Mouse (Mus musculus) embryonic facial prominence, embryonic 14.5 days (tissue): ENCODE data around the gene Lix1l. TPM values are rescaled to one million over a fixed set of nuclear protein-coding genes. Genes with fewer than 3 reads are reported as not detected.
A peak's percentile ranks its signal among the peaks of the same experiment; 100 is the strongest.
"Not testable (repeated sequence)": the region's sequence is repeated elsewhere in the genome, so short reads cannot be mapped to it uniquely, and the experiment has no call there.

ENCODE experiments used
- ATAC-seq: fragments of 200-750 bp; cut with Nextera tagmentation; 2 replicates; pipeline ENCODE4 v1.8.0; 2017; ENCODE audit warnings: low read depth, moderate number of reproducible peaks, moderate TSS enrichment
- DNase-seq: peaks from one replicate; pipeline ENCODE4 v3.0.0-alpha.2; 2015; ENCODE audit warnings: low spot score
- H3K27ac ChIP-seq: fragments of 300-500 bp; sonication (generic); replicated peaks from 2 replicates; pipeline ENCODE4 v1.5.1; 2014; ENCODE audit warnings: low read depth, mild to moderate bottlenecking, low read length, moderate library complexity
- H3K27me3 ChIP-seq: fragments of 300-500 bp; sonication (generic); replicated peaks from 2 replicates; pipeline ENCODE4 v1.6.1; 2014; ENCODE audit warnings: low read length; ENCODE audit not compliant: control insufficient read depth, insufficient read depth
- H3K36me3 ChIP-seq: fragments of 300-500 bp; sonication (generic); 2 replicates; pipeline ENCODE4 v1.6.1; 2014; ENCODE audit warnings: low read length, mixed read lengths; ENCODE audit not compliant: control insufficient read depth, insufficient read depth
- H3K4me1 ChIP-seq: fragments of 300-500 bp; sonication (generic); 2 replicates; pipeline ENCODE4 v1.6.1; 2014; ENCODE audit warnings: antibody characterized with exemption, low read length; ENCODE audit not compliant: control insufficient read depth, insufficient read depth
- H3K4me2 ChIP-seq: fragments of 300-500 bp; sonication (generic); 2 replicates; pipeline ENCODE4 v1.6.1; 2014; ENCODE audit warnings: low read depth, mild to moderate bottlenecking, low read length, moderate library complexity, mixed read lengths
- H3K4me3 ChIP-seq: fragments of 300-500 bp; sonication (generic); 2 replicates; pipeline ENCODE4 v1.5.1; 2014; ENCODE audit warnings: low read depth, mild to moderate bottlenecking, low read length
- H3K9ac ChIP-seq: fragments of 300-500 bp; sonication (generic); 2 replicates; pipeline ENCODE4 v1.6.1; 2014; ENCODE audit warnings: low read depth, mild to moderate bottlenecking, low read length, moderate library complexity, mixed read lengths
- H3K9me3 ChIP-seq: fragments of 300-500 bp; sonication (generic); 2 replicates; pipeline ENCODE4 v1.6.1; 2016; ENCODE audit warnings: low read length; ENCODE audit not compliant: control insufficient read depth
- WGBS: fragments of 180-500 bp; shearing (Covaris S2); extraction: QIAGEN DNeasy Blood & Tissue Kit; methylation state at CpG from one replicate; pipeline ENCODE4 v1.1.7; 2014; 5-methylcytosine and 5-hydroxymethylcytosine counted together
- polyA plus RNA-seq: library from polyadenylated mRNA; unstranded; fragments of >200 nt; fragmentation: Nextera tagmentation; extraction: Ambion mirVana; gene quantifications from 2 replicates; pipeline ENCODE4 v1.2.1, GENCODE M21; 2014

Gene Lix1l
- polyA plus RNA-seq, 1 experiment from 2014 or later: 10.1 TPM

- ATAC-seq: no peak
- peaks cover 7% of the 10 kb centered on the region for H3K27me3 ChIP-seq
- H3K27ac ChIP-seq: no peak overlapping the region
- no peak for DNase-seq
- peak overlapping the region; percentile 99 for H3K4me2 ChIP-seq
- H3K36me3 ChIP-seq: no peaks in the 10 kb centered on the region
- H3K4me1 ChIP-seq: peaks cover 32% of the 10 kb centered on the region
- no peaks in the 10 kb centered on the region for H3K9me3 ChIP-seq
- peak overlapping the region; percentile 74; the same call in 1 of the 2 replicates for H3K9ac ChIP-seq
- peak overlapping the region; percentile 58 for H3K4me3 ChIP-seq
- 59% methylated on average over 8 of the region's 8 CpGs for WGBS
Observed at GRCm38 (mm10) chr3:96599069-96599393, 1.9 kb upstream of the Lix1l start.

- Histone ChIP-seq H3K4me3 (no peak overlapping the region), H3K27me3 (peaks cover 7% of the 10 kb centered on the region), H3K36me3 (no peaks in the 10 kb centered on the region), H3K4me2 (0 out of 2 replicates have a peak overlapping the region, but pooled peaks have one; percentile 99), H3K9ac (no peak overlapping the region), H3K27ac (no peak overlapping the region), H3K4me1 (peaks cover 34% of the 10 kb centered on the region), H3K9me3 (no peaks in the 10 kb centered on the region)
- DNase-seq: no peak
- 64% methylated on average over 3 of the region's 3 CpGs for WGBS
- no peak for ATAC-seq
Observed at GRCm38 (mm10) chr3:96599411-96599810, 1.5 kb upstream of the Lix1l start.

DNA sequence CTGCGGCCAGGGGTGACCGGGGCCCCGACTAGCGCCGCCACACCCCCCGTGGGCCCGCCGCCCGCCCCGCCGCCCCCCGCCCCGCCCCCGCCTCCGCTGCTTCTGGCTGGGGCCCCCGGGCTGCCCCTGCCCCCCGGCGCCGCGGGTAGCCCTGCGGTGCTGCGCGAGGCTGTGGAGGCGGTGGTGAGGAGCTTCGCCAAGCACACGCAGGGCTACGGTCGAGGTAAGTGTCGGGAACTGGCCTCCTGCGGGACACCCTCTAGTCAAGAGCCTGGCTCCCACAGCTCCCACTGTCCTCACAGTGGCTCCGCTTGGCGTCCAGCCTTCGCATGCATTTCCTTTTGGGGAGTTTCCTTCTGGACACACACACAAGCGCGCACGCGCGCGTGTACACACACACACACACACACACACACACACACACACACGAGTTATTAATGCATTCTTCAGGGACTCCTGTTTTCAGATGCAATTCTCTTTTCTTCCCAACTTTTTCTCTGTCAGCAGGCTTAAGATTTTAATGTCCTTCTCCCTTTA lies 370 bp downstream of the Lix1l start:
- no peaks in the 10 kb centered on the region for H3K9me3 ChIP-seq
- WGBS: 1% methylated on average over 19 of the region's 40 CpGs
- ATAC-seq: peak; percentile 58
- peak overlapping the region; percentile 59 for H3K4me2 ChIP-seq
- no peaks in the 10 kb centered on the region for H3K36me3 ChIP-seq
- peak overlapping the region; percentile 76 for H3K4me3 ChIP-seq
- peak overlapping the region; percentile 97 for H3K27ac ChIP-seq
- no peaks in the 10 kb centered on the region; the same call in 1 of the 2 replicates for H3K27me3 ChIP-seq
- peaks cover 25% of the 10 kb centered on the region for H3K4me1 ChIP-seq
- DNase-seq: peak; percentile 91
- peak overlapping the region; percentile 89 for H3K9ac ChIP-seq

DNA sequence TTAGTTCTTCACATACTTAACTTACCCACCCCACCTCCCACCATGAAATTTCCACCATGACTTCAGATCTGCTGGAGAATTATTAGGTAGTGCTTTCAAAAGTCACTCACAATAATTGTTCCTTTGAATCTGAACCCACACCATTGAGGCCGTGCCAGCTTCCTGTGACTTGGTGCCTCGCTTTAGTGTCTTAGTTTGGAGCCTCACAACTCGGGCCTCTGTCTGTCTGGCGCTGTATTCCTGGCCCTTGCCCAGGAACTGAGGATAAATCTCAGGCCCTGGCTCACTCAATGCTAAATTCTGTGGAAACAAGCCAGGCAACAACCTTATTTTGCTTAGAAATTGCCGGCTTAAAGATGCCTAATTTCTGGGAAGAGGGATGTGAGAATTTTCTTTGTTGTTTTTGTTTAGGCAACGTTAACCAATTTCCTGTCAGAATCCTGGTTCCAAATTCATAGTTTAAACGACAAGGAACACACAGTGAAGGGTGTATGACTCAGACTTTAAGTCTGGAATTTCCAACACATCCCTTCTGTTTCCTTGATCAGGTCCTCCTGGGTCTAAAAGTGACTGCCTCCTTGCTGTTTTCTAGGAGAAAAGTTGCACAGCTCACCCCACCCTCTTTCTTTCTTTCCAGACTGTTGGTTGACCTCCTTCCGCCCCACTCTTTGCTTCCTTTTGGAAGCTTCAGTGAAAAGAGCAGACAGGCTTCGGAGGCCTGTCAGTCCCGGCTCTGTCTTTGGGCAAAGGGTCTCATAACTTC lies 1.2 kb downstream of the Lix1l start:
- no peaks in the 10 kb centered on the region; the same call in 1 of the 2 replicates for H3K27me3 ChIP-seq
- H3K27ac ChIP-seq: peak overlapping the region; percentile 97
- H3K4me2 ChIP-seq: peak overlapping the region; percentile 59
- WGBS: 22% methylated on average over 10 of the region's 10 CpGs
- DNase-seq (peak; percentile 49), ATAC-seq (no peak)
- peaks cover 17% of the 10 kb centered on the region for H3K4me1 ChIP-seq
- peak overlapping the region; percentile 89 for H3K9ac ChIP-seq
- H3K4me3 ChIP-seq: peak overlapping the region; percentile 76
- H3K9me3 ChIP-seq: no peaks in the 10 kb centered on the region
- no peaks in the 10 kb centered on the region for H3K36me3 ChIP-seq

DNA sequence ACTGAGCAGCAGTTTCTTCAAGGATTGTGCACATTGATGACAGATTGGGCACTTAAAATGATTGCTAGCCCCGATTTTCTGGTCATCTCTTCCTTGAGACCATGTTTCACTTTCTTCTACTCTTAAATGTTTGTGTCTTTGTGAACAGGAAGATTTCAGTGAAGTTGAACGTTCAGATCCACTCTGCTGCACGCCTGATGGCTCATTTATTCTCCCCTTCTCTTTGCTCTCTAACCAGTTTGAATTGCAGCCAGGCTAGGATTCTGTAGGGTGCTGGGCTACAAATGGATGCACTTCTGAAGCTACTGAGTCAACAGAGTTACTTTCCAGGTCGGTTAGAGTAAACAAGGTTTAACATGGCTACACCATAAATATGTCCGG lies 1.7 kb downstream of the Lix1l start:
- H3K4me2 ChIP-seq: peak overlapping the region; percentile 59
- peak overlapping the region; percentile 89 for H3K9ac ChIP-seq
- DNase-seq (no peak), ATAC-seq (no peak)
- peak overlapping the region; percentile 76 for H3K4me3 ChIP-seq
- WGBS: 31% methylated on average over 5 of the region's 5 CpGs
- H3K4me1 ChIP-seq: peaks cover 15% of the 10 kb centered on the region
- H3K9me3 ChIP-seq: no peaks in the 10 kb centered on the region
- H3K27ac ChIP-seq: peak overlapping the region; percentile 97
- H3K36me3 ChIP-seq: no peaks in the 10 kb centered on the region
- no peaks in the 10 kb centered on the region; the same call in 1 of the 2 replicates for H3K27me3 ChIP-seq

DNA sequence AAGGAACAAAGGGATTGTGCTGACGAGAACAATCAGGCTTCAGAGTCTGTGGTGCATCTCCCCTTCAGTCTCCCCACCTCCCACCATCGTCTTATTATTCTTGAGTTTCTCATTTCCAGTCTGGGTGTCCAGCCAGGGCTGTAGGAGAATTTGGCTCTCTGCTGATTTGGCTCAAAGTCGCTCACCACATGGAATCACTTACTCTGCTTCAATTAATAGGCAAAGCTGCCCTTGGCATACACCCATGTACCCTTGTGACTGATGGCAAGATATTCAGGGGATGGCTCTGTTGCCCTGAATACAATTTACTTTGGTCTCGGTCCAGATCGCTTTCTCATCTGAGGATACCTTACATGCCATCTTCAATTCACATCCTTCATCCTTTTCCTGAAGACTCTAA lies 2.4 kb downstream of the Lix1l start:
- H3K9ac ChIP-seq: peak overlapping the region; percentile 89; the same call in 1 of the 2 replicates
- H3K9me3 ChIP-seq: no peaks in the 10 kb centered on the region
- no peaks in the 10 kb centered on the region for H3K36me3 ChIP-seq
- DNase-seq: peak; percentile 80
- H3K4me3 ChIP-seq: peak overlapping the region; percentile 76
- peak overlapping the region; percentile 59 for H3K4me2 ChIP-seq
- peak overlapping the region; percentile 97 for H3K27ac ChIP-seq
- WGBS: 48% methylated on average over 5 of the region's 5 CpGs
- no peaks in the 10 kb centered on the region; the same call in 1 of the 2 replicates for H3K27me3 ChIP-seq
- no peak for ATAC-seq
- peaks cover 15% of the 10 kb centered on the region; the same call in 1 of the 2 replicates for H3K4me1 ChIP-seq

DNA sequence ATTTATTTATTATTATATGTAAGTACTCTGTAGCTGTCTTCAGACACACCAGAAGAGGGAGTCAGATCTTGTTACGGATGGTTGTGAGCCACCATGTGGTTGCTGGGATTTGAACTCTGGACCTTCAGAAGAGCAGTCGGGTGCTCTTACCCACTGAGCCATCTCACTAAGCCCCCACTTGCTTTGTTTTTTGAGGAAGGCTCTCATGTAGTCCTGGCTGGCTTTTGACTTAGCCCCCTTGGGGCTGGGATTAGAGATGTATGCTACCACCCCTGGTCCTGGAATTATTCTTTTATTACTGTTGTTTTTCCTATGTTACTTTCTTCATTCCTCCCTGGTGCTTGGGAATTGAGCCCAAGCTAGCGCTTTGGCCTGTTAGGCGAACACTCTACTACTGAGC lies 5.1 kb downstream of the Lix1l start:
- H3K36me3 ChIP-seq, H3K4me1 ChIP-seq, ATAC-seq, H3K27ac ChIP-seq, H3K9ac ChIP-seq, H3K4me3 ChIP-seq, H3K4me2 ChIP-seq, DNase-seq, H3K27me3 ChIP-seq, H3K9me3 ChIP-seq: not testable (repeated sequence)
- WGBS: 86% methylated on average over 3 of the region's 4 CpGs

DNA sequence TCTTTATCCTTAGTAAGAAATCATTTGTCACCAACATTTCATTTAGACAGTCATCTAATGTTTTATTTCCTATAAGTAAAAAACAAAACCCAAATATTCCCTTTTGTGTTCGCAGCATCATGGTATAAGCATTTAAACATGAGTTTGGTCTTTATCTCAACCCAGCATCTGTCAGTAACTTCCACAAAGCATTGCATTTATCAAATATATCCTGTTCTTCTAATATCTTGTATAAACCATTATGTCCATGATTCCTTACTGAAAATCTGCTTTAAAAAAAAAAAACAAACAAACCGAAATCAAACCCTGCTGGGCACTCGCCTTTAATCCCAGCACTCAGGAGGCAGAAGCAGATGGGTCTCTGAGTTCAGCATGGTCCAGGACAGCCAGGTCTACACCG lies 5.7 kb downstream of the Lix1l start:
- Histone ChIP-seq H3K9me3 (no peaks in the 10 kb centered on the region), H3K36me3 (no peaks in the 10 kb centered on the region), H3K27ac (no peak overlapping the region), H3K9ac (no peak overlapping the region), H3K27me3 (no peaks in the 10 kb centered on the region), H3K4me1 (peaks cover 2% of the 10 kb centered on the region; the same call in 1 of the 2 replicates), H3K4me2 (no peak overlapping the region), H3K4me3 (no peak overlapping the region)
- WGBS: 88% methylated on average over 4 of the region's 4 CpGs
- DNase-seq (no peak), ATAC-seq (no peak)
